Mouse (Mus musculus): Measurements from ENCODE around the gene Cul9.

DNA sequence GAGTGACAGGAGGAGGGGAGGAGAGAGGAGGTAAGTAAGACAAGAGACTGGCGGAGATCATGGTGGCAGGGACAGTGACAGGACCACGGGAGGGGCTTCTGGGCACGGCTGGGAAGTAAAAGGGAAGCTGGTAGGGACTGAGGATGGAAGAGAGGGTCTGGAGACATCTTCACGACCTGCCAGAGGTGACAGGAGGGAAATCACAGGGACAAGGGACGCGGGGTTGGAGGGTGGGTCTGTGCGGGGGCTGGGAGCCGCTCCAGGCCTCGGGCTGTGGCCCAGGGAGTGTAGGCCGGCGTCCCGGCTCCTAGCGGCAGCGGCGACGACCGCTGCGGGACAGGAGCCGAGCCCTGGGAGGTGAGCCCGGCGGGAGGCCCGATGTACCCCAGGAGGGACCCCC lies 59.2 kb downstream of the Cul9 start:
- TF ChIP-seq CTCF (IDR thresholded peaks at IDR 0.05; ENCODE audit: borderline replicate concordance, control insufficient read depth, extremely low read depth, insufficient read depth, low read length, poor library complexity) (no peak), POLR2A (IDR thresholded peaks at IDR 0.05; ENCODE audit: control insufficient read depth, extremely low read depth, insufficient read depth, low read length, poor library complexity) (no peak)

Data from thymus, adult 2 months (tissue).